Mouse (Mus musculus) G1E (cell line): ENCODE results near the gene Gm42372. TPM values are rescaled to one million over a fixed set of nuclear protein-coding genes. Genes with fewer than 3 reads are reported as not detected.

Source experiments
- ATAC-seq: 2 replicates; pipeline ENCODE4 v1.8.0; 2016; ENCODE audit warnings: mild to moderate bottlenecking; ENCODE audit not compliant: insufficient number of reproducible peaks, poor library complexity, low FRiP score, severe bottlenecking; ENCODE audit errors: extremely low read depth
- DNase-seq: peaks from one replicate; pipeline ENCODE4 v3.0.0; 2012; ENCODE audit warnings: low spot score
- H3K27me3 ChIP-seq: 2 replicates; pipeline ENCODE4 v1.6.1; 2012; ENCODE audit warnings: mild to moderate bottlenecking, low read length, inconsistent platforms; ENCODE audit not compliant: insufficient read depth
- H3K36me3 ChIP-seq: replicated peaks from 2 replicates; pipeline ENCODE3; 2012; ENCODE audit warnings: mild to moderate bottlenecking, inconsistent platforms
- H3K4me1 ChIP-seq: 2 replicates; pipeline ENCODE4 v1.6.1; 2012; ENCODE audit warnings: low read depth, low read length, inconsistent platforms, mixed read lengths; ENCODE audit not compliant: insufficient read depth
- H3K4me3 ChIP-seq: 2 replicates; pipeline ENCODE4 v1.5.1; 2012; ENCODE audit warnings: low read depth, mild to moderate bottlenecking, inconsistent platforms, low read length, moderate library complexity, mixed read lengths
- H3K9me3 ChIP-seq: replicated peaks from 2 replicates; pipeline ENCODE4 v1.6.1; 2012; ENCODE audit warnings: inconsistent platforms
- CTCF ChIP-seq: IDR thresholded peaks from 2 replicates; pipeline ENCODE4 v1.5.1; 2012; ENCODE audit warnings: low read depth, low read length, inconsistent platforms, mixed read lengths
- GATA1 ChIP-seq: IDR thresholded peaks from 2 replicates; pipeline ENCODE4 v1.6.1; 2012; ENCODE audit warnings: borderline replicate concordance, low read length, inconsistent platforms, mixed read lengths
- GATA2 ChIP-seq: IDR thresholded peaks from 2 replicates; pipeline ENCODE4 v1.6.1; 2012; ENCODE audit warnings: low read depth, low read length, inconsistent platforms, borderline replicate concordance
- POLR2AphosphoS5 ChIP-seq: IDR thresholded peaks from 2 replicates; pipeline ENCODE4 v1.6.1; 2012; ENCODE audit warnings: low read depth, low read length, inconsistent platforms; ENCODE audit not compliant: insufficient replicate concordance
- TAL1 ChIP-seq: conservative IDR thresholded peaks from 2 replicates; pipeline ENCODE4 v1.6.1; 2012; ENCODE audit warnings: low read depth, low read length, inconsistent platforms, mixed read lengths
- polyA plus RNA-seq: library from polyadenylated mRNA; stranded (reverse); fragments of >175 nt; gene quantifications from 2 replicates; pipeline ENCODE4 v1.2.3, GENCODE M21; 2012
- total RNA-seq, 2 experiments: library from RNA; stranded (forward) in 1 of 2; stranded (reverse) in 1 of 2; fragments of 200-1000 nt in 1 of 2; fragments of >200 nt in 1 of 2; fragmentation: Nextera tagmentation in 1 of 2; gene quantifications; 2 replicates each; pipeline ENCODE4 v1.2.3; 2014 to 2017

Gene Gm42372
- total and polyA plus RNA-seq, 3 experiments = 0.22 TPM; not detected in 2

DNA sequence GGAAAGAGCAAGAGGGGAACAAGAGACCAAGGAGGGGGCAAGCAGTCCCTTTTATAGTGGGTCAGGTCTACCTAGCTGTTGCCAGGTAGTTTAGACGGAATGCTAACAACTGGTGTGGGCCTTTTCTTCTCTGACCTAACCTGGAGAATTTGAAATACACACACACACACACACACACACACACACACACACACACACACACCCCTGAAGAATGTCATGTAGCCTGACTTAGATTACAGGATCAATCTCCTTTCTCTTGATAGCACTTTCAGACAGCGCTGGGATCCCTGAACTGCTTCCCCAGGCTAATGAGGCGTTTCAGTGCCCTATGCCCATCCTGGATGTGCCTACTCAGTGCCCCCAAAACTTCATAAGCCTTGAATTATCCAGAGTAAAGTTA lies 4.3 kb upstream of the Gm42372 start:
- Histone ChIP-seq H3K9me3 (no peaks in the 10 kb centered on the region), H3K4me3 (no peak overlapping the region), H3K27me3 (peaks cover 5% of the 10 kb centered on the region), H3K36me3 (no peaks in the 10 kb centered on the region), H3K4me1 (peaks cover 41% of the 10 kb centered on the region)
- TF ChIP-seq GATA1 = no peak
- no peak for TF ChIP-seq TAL1
- ATAC-seq (no peak), DNase-seq (no peak)

GRCm38 (mm10) chr7:16980348-16980747 lies 2.5 kb upstream of the Gm42372 start:
- no peak for TF ChIP-seq CTCF
- TF ChIP-seq TAL1 = no peak
- TF ChIP-seq GATA2 = no peak
- no peak for TF ChIP-seq POLR2AphosphoS5
- no peak for TF ChIP-seq GATA1
- Histone ChIP-seq H3K4me1 (peaks cover 38% of the 10 kb centered on the region), H3K36me3 (no peaks in the 10 kb centered on the region), H3K27me3 (peaks cover 8% of the 10 kb centered on the region), H3K9me3 (no peaks in the 10 kb centered on the region), H3K4me3 (peak overlapping the region; percentile 65; the same call in 1 of the 2 replicates)
- DNase-seq (peak; percentile 53), ATAC-seq (peak; percentile 72)

GRCm38 (mm10) chr7:16987541-16988149 lies 4.8 kb downstream of the Gm42372 start:
- Histone ChIP-seq H3K27me3 (peaks cover 6% of the 10 kb centered on the region; the same call in 1 of the 2 replicates), H3K4me3 (no peak overlapping the region), H3K36me3 (no peaks in the 10 kb centered on the region), H3K4me1 (peaks cover 25% of the 10 kb centered on the region), H3K9me3 (no peaks in the 10 kb centered on the region)
- ATAC-seq (no peak), DNase-seq (no peak)
- TF ChIP-seq GATA1 (no peak), POLR2AphosphoS5 (no peak), TAL1 (no peak), GATA2 (no peak), CTCF (no peak)

GRCm38 (mm10) chr7:16988405-16988804 lies 5.5 kb downstream of the Gm42372 start:
- H3K9me3 ChIP-seq = no peaks in the 10 kb centered on the region
- ATAC-seq = no peak
- no peak for DNase-seq
- H3K27me3 ChIP-seq = 0 out of 2 replicates have a peak, but pooled peaks cover 3% of the 10 kb centered on the region
- H3K4me3 ChIP-seq = no peak overlapping the region
- no peak for TF ChIP-seq GATA1
- TF ChIP-seq TAL1 = no peak
- no peak for TF ChIP-seq GATA2
- TF ChIP-seq CTCF = no peak
- TF ChIP-seq POLR2AphosphoS5 = no peak
- peaks cover 26% of the 10 kb centered on the region for H3K4me1 ChIP-seq
- no peaks in the 10 kb centered on the region for H3K36me3 ChIP-seq

DNA sequence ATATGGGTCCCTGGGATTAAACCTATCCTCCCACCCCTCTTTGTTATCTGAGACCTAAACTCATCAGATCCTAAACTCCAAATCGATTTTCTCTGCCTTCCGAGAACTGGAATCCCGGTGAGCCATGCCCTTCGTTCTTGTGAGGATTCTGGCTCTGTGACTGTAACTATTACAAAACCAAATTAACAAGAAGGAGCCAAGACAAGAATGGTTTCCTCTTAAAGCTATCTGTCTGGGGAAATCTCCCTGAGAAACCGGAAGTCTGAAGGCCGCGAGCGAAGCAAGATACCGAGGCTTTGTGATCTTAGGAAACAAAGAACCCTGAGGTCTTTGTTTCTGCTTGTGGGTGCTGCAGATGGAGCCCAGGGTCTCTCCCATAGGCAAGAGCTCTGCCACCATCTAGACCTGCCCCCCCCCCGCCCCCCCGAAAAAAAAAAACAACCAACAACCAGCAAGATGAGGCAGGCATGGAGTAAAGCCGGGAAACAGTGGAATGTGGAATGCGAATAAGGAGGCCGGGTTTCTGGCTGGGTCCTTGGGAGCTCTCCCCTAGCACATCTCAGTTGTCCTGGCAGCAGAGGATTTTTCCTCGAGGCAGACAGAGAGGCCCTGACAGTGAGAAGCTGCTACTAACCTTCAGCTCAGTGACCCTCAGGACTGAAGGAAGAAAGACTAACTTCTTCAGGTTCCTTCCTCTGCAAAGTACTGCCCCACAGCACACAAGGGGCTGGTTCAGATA lies 7.3 kb downstream of the Gm42372 start:
- no peak for DNase-seq
- ATAC-seq = no peak
- no peak overlapping the region for H3K4me3 ChIP-seq
- TF ChIP-seq POLR2AphosphoS5 = no peak
- H3K9me3 ChIP-seq = no peaks in the 10 kb centered on the region
- peaks cover 6% of the 10 kb centered on the region for H3K36me3 ChIP-seq
- H3K27me3 ChIP-seq = peaks cover 8% of the 10 kb centered on the region; the same call in 1 of the 2 replicates
- H3K4me1 ChIP-seq = peaks cover 43% of the 10 kb centered on the region

DNA sequence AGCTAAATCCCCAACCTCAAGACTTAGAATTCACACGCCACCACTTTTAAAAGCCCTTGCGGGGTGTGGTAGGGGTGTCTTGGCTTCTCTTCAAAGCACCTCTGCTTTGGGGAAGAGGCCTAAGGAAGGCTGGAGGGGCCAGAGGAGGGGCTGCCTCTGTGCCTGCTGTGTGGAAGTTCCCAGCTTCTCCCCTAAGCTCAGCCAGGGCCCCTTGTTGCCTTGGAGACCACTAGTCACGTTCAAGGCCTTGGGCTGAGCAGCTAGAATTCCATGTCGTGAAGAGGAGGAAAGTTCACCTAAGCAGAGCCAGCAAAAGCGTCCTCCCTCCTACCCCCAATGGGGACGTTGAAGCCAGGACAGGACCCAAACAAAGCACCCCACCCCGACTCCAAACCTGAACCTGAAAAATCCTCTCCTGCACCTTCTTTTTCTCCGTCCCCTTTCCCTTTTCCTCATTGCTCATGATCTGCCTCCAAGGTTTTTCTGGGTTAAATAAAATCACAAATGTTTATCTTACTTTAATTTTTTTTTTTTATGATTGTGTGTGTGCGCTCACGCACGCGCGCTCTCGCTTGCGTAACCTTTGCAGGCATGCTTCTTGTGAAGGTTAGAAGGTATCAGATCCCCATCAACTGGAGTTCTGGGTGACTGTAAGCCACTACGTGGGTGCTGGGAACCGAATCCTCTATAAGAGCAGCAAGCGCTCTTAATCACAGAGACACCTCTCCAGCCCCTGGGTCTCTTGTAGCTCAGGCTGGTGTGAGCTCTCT lies 9.0 kb downstream of the Gm42372 start:
- DNase-seq = peak; percentile 55
- Histone ChIP-seq H3K9me3 (no peaks in the 10 kb centered on the region), H3K36me3 (peaks cover 14% of the 10 kb centered on the region), H3K27me3 (peaks cover 11% of the 10 kb centered on the region; the same call in 1 of the 2 replicates), H3K4me1 (peaks cover 45% of the 10 kb centered on the region), H3K4me3 (peak overlapping the region; percentile 33; the same call in 1 of the 2 replicates)
- ATAC-seq = no peak; the same call in 1 of the 2 replicates
- TF ChIP-seq GATA1 (no peak), GATA2 (no peak), TAL1 (no peak), CTCF (no peak), POLR2AphosphoS5 (no peak)
